Mouse (Mus musculus): Measurements from ENCODE around the gene B3galnt1.

DNA sequence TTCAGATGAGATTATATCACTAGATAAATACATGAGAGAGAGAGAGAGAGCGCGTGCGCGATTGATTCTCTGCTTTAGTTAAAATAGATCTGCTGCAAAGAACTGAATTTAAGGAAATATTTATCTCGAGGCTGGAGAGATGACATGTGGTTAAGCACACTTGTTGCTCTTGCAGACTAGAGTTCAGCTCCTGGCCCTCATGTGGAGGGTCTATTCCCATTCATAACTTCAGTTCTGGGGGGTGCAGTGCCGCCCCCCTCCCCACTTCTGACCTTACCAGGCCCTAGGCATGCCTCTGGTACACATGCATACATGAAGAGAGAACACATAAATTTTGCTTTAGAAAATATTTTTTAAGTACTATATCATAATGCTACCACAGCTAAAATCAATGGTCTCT lies 1.5 kb downstream of the B3galnt1 start:
- TF ChIP-seq CTCF (IDR thresholded peaks at IDR 0.05) (no peak), EP300 (IDR thresholded peaks at IDR 0.05) (no peak)
